Mouse (Mus musculus) adrenal gland, postnatal 14 days (tissue): ENCODE results near the gene Gins1. TPM values are rescaled to one million over a fixed set of nuclear protein-coding genes. Genes with fewer than 3 reads are reported as not detected.
"Not testable (repeated sequence)": the region's sequence is repeated elsewhere in the genome, so short reads cannot be mapped to it uniquely, and the experiment has no call there.

Source experiments
- DNase-seq: peaks from one replicate; pipeline ENCODE4 v3.0.0; 2021; ENCODE audit warnings: mixed read lengths
- long read RNA-seq, 2 experiments: library from polyadenylated mRNA; stranded (forward); transcript quantifications; one replicate each; pipeline ENCODE4 v2.0.0; 2021
- total RNA-seq: library from RNA; stranded (reverse); gene quantifications from 2 replicates; pipeline ENCODE4 v1.2.3, GENCODE M21; 2021

Gene Gins1
- 5.6 and 6.9 TPM in 2 replicates for total RNA-seq
- long read RNA-seq, experiment 1, partial matches to known transcripts: 0 of 5 reads
- long read RNA-seq, experiment 1, other reads (novel, unspliced or antisense): 1 of 5 reads
- long read RNA-seq, experiment 2, partial matches to known transcripts: 0 of 5 reads
- long read RNA-seq, experiment 2, other reads (novel, unspliced or antisense): 2 of 5 reads

DNA sequence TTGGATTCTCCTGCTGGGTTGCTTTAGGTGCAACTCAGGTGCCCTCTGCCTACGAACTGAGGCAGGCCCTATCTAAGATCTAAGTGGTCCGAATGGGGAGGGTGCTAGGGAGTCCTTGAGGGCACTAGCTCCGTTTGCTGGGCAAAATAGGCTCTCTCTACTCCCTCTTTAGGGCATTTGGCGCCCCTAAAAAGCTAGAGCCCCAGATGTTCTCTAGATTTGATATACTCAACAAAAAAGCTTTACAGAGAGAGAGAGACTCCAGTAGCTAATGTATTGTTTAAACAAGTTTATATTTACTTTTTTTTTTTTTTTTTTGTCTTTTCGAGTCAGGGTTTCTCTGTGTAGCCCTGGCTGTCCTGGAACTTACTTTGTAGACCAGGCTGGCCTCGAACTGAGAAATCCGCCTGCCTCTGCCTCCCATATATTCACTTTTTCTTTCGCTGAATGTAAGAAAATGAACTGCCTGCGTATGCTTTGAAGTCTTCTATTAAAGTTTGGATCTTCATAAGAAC is at the start of gene Gins1:
Gene Gins1, plus strand, starts transcription at position 465 of the 515 bp plus-strand sequence.
- DNase-seq: no peak

DNA sequence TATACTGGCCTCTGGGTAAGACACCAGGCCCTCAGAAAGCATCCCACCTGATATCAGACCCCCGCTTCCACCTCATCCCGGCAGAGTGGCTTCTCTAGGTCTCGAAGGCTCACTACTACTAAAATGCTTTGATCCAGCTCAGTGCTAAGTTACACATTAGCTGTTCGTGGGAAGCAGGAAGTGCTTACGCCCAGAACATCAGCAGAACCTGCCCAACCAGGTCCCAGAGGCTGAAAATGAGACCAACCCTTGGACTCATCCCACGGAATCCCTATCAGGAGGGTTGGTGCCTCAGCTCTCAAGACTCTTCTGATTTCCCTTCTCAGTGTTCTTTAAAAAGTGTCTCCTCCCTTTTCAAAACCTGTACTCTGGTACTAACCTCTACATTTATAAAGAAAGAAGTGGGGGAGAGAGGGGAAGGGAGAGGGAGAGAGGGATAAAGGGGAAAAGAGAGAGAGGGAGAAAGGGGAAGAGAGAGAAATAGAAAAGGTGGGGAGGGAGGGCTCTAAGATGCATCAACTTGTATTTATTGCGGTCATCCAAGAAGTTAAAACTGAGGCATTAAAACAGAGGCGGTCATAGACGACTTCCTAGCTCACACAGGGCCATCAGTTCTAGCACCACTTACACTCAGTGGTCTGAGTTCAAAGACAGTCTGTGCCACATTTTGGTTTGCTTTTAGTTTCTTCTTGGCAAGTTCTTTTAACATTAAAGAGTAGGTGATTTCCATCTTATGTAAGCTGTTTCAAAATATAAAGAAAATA is 46.3 kb upstream of the Gins1 start:
- no peak for DNase-seq

DNA sequence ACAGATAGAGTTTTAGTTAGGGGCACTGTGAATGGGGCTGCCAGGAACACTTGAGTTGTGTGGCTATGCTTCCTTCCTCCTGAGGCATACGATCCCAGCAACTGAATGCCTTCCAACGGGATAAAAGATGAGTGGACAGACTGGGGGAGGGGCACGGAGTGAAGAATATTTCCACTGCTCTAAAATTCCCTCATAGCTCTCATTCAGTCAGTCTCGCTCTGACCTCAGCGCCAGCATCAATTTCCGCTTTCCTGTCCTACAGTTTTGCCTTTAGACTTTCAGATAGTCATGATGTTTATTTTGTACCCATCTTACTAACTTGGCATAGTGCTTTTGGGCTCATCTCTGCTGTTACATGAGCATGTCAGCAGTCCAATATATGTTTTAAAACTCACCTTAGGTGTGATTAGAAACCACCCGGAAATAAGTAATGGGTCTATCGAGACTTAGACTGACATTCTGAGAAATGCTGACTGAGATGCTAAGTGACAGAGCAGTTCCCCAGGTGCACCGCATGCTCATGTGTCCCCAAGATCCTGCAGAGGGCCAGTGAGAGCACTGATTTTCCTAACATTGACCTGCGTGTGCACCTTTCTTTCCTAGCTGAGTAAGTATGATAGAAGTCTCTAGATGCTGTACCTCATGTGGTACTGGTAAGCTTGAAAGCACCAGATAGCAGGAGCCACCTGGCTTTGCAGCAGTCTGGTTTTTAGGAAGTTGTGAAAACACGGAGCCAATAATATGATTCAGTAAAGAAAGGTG is 45.3 kb upstream of the Gins1 start:
- DNase-seq: no peak

DNA sequence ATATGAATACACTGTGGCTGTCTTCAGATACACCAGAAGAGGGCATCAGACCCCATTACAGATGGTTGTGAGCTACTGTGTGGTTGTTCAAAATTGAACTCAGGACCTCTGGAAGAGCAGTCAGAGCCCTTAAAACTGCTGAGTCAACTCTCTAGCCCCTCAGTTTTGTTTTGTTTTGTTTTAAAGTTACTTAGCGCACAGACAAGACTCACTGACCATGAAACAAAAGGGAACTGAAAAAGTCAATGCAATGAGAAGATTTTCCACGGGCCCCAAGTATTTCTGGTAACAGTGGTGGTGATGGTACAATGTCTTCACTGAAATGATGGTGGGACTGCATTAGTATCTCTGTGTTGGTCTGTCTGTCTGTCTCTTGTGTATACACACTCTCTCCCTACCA is 44.1 kb upstream of the Gins1 start:
- DNase-seq: no peak

DNA sequence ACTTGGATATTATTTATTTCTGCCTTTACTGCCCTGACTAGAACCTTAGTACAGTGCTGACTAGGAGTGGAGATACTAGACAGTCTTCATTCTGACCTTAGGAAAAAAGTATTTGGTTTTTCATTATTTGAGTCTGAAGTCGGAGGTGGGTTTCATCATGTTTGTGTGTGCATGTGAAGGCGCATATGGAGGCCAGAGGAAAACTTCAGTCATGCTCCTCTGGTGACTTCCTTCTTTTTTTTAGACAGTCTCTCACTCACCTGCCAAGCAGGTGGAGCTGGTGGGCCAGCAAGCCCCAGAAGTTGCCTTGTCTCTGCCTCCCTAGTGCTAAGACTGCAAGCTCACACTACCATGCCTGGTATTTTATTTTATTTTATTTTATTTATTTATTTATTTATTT is 38.2 kb upstream of the Gins1 start:
- DNase-seq: no peak

DNA sequence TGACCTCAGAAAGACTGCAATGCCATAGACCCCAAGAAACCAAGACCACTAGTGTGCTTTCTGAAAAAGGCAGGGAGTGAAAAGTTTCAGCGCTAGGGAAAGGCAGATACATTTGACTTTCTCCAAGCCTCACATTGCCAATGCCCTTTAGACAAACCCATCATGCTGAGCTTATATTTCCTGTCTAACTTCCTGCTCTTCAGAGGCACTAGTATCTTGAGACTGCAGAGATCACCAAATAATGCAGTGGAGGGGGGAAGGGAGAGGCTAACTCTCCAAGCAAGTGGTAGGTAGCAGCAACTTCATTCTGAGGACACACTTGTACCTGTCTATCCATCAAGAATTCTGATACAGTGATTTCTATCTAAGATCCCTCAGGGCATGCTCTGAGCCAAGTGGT is 35.8 kb upstream of the Gins1 start:
- DNase-seq: no peak

DNA sequence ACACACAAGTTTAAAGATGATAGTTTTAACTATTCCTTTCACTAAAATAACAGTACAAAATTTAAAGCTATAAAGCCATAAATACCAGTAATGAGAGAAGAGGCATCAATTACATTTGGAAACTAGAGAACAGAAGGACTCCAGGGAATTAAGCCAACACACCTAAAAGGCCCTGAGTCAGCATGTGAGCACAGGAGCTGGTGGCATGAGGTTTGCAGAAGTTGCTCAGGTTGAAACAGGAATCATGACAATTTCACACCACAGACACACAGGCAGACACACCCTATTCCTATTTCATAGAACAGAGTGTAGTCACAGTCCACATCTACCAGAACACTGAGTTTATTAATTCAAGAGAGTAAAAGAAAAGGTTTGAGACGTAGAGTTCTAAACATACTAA is 30.7 kb upstream of the Gins1 start:
- no peak for DNase-seq

DNA sequence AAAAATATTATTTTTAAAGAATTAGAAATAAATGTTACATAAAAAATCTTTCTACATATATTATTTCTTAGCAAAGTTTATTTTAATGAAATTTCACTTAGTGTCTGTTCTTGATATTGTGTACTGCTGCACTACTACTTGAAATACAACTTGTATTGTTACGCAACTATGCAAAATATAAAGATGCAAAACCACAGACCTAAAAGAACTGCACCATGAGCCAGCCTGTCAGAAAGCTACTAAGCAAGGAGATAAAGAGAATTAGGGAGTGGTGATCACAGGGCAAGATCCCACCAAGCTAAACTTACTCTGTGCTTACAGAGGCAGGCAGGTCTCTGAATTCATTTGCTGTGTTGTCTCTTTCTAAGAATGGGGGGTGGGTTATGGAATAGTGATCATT is 30.0 kb upstream of the Gins1 start:
- DNase-seq: no peak

DNA sequence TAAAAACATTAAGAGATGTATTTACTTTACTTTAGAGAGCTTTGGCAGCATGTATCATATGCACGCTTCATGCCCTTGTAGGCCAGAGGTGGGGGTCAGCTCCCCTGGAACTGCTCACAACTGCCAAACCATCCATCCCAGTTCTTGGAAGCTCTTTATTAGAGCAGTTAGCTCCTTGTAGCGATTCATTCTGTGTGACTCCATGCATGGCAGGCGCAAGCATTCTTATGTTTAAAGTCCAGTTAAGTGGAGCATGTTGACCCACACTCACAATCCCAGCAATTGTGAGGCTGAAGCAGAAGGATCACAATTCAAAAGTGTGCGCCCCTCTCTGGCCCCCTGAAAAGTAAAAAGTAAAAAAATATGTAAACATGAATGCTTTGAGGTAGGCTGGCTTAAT is 27.6 kb upstream of the Gins1 start:
- no peak for DNase-seq

DNA sequence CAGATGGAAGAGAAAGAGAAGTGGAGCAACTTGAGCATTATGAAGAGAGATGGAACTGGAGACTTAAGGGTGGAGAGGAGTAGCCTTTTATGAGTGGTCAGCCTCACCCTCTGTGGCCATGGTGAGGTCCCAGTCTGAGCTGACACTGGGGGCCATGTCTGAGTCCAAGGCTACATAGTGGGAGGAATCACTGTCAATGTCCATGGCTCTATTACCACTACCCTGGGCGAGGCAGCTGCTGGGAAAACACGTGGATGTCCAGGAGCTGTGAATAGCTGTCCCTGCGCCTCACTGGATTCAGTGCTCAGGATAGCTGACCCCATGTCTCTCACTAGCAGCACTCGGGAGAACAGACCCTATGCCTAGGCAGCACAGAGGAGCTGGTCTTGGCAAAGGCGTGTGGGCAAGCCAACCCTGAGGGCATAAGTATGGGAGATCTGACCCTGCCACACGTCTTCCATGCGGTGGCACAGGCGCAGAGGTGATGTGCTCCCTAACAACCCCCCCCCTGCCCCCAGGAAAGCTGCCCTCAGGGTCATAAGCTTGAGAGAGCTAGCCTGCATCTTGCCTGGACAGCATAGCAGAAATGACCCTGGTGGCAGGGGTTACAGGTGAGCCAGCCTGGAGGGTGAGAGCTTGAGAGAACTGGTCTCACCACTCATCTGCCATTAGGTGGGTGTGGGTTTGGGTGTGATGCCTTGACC is 21.0 kb upstream of the Gins1 start:
- DNase-seq: no peak

DNA sequence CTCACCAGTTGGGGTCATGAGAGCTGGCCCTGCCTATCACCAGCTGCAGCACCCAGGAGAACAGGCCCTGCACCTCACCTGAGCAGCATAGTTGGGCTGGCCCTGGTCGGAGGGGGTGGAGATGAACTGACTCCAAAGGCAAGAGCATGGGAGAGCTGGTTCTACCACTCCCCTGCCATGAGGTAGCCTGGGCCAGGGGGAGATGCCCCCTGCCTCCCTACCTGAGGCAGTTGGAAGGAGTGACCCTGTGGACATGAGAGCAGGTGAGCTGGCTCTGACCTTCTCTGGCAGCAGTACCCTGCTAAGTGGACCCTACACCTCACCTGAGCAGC is 20.5 kb upstream of the Gins1 start:
- DNase-seq: no peak

DNA sequence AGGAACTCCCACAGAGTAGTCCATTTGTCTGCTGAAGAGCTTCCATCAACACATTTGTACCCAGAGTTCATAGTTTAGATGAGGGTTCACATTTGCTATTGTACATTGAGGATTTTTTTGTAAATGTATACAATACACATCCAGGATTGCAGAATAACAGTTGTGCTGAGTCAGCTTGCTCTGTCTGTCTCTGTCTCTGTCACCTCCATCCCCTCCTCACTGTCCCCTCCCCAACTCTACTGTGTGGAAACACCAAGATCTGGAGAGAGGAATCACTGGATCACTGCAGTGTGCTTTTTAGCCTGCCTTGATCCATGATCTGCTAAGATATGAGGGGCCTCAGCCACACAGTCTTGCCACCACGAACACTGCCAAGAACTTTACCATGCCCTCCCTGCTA is 19.4 kb upstream of the Gins1 start:
- no peak for DNase-seq

DNA sequence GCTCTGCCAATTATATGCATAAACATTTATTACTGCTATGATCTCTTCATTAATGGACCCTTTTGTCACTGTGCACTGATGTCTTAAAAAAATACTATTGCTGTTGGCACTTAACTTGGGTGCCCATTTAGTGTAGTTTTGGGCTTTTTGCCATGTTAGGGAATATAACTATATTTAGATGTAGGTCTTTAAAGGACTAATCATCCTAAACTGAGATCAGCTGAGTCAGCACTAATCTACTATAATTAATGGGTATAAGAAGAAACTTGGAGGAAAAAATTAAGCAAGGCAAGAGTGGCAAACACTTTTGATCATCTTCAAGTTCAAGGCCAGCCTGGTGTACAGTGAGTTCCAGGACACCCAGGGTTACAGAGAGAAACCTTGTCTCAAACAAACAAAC is 18.9 kb upstream of the Gins1 start:
- no peak for DNase-seq

DNA sequence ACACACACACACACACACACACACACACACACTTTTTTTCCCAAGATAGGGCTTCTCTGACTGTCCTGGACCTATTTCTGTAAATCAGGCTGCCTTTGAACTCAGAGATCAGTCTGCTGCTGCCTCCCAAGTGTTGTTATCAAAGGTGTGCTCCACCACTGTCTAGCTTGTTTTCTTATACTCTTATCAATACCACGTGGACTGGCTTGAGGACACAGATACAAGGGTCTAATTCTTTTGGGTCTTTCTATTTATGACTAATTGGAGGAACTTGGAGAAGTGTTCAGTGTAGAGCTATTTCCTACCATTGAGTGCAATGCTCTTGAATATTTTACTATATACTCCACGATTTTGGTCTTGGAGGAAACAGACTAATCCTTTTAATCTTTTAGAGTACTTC is 17.8 kb upstream of the Gins1 start:
- DNase-seq: no peak

DNA sequence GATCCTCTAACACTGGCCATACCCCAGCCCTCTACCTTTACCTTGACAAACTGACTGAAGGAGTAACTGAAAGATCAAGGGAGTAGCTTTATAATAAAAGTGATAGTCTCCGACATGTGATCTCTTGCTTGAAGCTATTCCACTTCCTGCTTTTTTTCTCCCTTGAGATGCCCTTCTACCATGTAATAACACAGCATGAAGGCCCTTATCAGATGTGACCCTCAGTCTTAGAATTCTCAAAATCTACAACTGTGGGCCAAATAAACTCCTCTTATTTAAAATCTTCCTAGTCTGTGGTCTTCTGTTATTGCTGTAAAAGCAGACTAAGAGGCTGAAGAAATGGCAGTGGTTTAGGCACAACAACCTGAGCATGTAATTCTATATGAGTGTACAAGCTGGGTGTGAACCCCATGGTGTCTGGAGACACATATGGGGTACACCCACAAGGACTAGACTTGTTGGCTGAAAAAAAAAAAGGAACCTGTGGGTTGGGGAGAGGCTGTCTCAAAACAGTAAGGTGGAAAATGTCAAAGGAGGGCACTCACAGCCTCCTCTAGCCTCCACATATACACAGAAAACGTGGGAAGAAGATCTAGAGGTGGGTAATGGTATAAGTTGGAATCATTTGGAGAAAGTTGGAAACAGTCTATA is 10.5 kb upstream of the Gins1 start:
- DNase-seq: no peak

DNA sequence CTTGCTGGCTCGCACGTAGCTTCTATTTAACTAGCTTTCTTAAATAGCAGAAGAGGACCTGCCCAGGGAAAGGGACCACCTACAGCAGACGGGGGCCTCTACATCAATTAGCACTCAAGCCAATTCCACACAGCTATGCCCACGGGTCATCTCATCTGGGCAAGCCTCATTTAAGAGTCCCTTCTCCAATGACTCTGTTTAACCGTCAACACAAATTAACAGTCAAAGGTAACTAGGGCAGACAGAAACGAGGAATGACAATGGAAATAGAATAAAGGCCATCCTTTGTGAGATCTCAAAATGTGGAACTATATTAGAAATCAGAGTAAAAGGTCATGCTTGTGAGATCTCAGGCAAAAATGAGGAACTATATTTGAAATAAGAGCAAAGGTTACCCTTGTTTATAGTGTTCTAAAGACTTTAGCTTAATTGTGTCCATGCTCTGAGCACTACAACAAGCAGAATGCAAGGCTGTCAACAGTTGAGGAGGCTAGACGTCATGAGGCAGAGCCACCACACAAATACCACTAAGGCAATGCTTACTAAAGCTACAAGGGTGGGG is 9.4 kb upstream of the Gins1 start:
- no peak for DNase-seq

DNA sequence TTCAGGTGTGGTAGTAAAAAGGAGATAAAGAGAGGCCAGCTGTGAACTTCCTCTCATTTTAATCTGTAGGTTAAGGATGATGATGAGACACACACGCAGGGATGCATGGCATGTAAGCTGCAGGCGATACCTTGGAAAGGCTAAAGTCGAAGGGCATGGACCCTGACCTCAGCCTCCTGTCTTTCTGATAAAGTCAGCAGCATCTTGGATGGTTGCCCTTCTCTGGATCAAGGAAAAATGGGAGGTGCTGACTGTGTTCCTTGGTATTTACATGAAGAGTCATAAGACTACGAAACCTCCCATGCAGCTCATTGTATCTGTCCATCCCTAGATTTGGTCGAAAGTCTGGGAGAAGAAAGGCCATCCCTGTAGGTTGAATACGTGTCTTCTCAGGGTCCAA is 4.9 kb upstream of the Gins1 start:
- no peak for DNase-seq

DNA sequence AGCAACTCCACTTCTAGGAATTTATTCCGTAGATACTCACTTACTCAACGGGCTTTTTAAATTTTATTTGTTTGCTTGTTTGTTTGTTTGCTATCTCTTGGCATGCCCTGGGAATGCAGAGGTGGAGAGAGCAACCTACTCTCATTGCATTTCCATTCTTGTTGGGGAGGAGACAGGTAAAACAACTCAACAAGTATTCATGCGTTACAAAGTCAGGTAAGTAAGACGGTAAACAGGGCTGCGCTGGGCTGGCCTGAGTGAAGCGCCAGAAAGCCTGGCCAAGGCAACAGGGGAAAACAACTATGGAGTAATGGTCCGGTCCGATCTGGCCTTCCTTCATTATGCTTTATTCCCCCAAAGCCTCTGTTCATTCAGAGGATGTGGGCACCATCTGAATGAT is 2.9 kb upstream of the Gins1 start:
- no peak for DNase-seq

DNA sequence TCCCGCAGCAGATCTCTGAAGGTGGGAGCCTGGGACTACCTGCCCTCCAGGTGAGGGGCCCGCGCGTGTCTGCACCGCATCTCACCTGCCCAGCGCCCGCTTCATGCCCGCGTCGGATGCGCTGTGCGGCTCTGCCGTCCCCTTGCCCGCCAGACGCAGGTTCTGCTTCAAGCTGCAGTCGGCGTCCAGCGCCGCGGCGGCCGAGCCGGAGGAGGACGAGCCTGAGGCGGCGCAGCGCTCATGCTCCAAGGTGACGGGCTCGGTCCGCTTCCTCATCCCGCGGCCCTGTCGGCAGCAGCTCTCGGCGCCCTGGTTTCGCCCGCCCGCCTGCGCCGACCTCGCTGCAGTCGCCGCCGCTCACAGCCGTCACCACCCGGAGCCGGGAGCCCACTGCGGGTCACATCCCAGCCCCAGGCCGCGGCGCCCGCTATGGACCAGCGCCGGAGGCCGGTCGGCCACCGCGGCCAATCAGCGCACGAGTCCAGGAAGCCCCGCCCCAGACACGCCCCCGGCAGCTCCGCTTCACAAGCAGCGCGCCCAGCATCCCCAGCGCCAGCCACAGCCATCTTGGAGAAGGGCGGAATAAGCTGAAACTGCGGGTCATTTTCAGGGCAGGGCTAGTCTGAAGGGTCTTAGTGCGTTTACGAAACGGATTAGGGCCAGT is 796 bp upstream of the Gins1 start, which contains the start of gene Abhd12:
Gene Abhd12, minus strand, starts transcription at position 470 of the 664 bp plus-strand sequence.
- DNase-seq: peak; percentile 100

DNA sequence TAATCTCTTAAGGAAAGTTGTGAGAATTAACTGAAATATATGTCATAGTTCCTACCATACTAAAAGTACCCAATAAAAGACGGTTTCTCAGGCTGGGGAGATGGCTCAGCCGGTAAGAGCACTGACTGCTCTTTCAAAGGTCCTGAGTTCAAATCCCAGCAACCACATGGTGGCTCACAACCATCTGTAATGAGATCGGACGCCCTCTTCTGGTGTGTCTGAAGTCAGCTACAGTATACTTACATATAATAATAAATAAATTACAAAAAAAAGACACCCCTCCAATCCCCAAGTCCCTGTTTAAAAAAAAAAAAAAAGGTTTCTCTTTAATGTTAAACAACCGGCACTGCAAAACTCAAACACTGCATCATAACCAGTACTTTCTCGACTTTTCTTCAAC is 3.7 kb downstream of the Gins1 start:
- not testable (repeated sequence) for DNase-seq

DNA sequence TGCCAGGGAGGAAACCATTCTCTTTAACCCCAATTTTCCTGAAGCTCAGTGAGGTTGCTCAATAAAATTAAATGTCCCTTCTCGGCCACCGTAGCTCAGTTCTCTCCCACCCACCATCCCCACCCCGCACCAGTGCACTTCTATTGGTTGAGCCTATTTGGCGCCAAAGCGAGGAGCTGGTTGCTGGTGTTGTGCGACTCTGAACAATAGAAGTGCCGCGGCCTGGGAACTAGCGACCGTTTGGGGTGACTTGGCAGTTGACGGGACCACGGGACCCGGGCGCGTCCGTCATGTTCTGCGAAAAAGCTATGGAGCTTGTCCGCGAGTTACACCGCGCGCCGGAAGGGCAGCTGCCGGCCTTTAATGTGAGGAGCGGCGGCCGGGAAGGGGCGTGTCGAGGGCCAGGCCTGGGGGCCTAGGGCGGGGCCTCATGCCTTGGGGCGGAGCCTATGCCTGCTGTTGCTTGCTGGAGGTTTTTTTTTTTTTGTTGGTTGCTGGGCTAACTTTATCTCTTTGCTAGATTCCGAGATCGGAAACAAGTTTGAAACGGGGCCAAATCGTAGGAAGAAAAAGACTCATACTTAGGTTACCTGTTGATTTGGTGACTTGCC is 4.3 kb downstream of the Gins1 start:
- DNase-seq: peak; percentile 97
